Mouse (Mus musculus) kidney, adult 2 months (tissue): ENCODE measurements around the gene Bcl2a1d. TPM values are rescaled to one million over a fixed set of nuclear protein-coding genes. Genes with fewer than 3 reads are reported as not detected.
"Not testable (repeated sequence)": the region's sequence is repeated elsewhere in the genome, so short reads cannot be mapped to it uniquely, and the experiment has no call there.

Experiments used
- DNase-seq: peaks from one replicate; pipeline ENCODE4 v3.0.0; 2021
- H3K27ac ChIP-seq: fragments of 200-500 bp; 2 replicates; pipeline ENCODE4 v1.5.1; 2012; ENCODE audit warnings: low read depth, low read length, control low read depth, inconsistent platforms; ENCODE audit not compliant: insufficient read depth
- H3K27me3 ChIP-seq: fragments of 200-500 bp; replicated peaks from 2 replicates; pipeline ENCODE4 v1.6.1; 2012; ENCODE audit warnings: mild to moderate bottlenecking, moderate library complexity, low read length, inconsistent platforms; ENCODE audit not compliant: control insufficient read depth, insufficient read depth
- H3K36me3 ChIP-seq: fragments of 200-500 bp; 2 replicates; pipeline ENCODE4 v1.6.1; 2012; ENCODE audit warnings: mild to moderate bottlenecking, moderate library complexity, low read length, inconsistent platforms; ENCODE audit not compliant: control insufficient read depth, insufficient read depth
- H3K4me1 ChIP-seq: fragments of 200-500 bp; 2 replicates; pipeline ENCODE4 v1.6.1; 2011; ENCODE audit warnings: low read length; ENCODE audit not compliant: control insufficient read depth, insufficient read depth
- H3K4me3 ChIP-seq: fragments of 200-500 bp; 2 replicates; pipeline ENCODE4 v1.5.1; 2011; ENCODE audit warnings: mild to moderate bottlenecking, low read depth, low read length, control low read depth; ENCODE audit not compliant: insufficient read depth
- CTCF ChIP-seq: fragments of 200-500 bp; conservative IDR thresholded peaks from 2 replicates; pipeline ENCODE4 v1.5.1; 2011; ENCODE audit warnings: low read depth, mild to moderate bottlenecking, control low read depth, low read length, moderate library complexity, mixed read lengths; ENCODE audit not compliant: insufficient read depth, insufficient read length
- POLR2A ChIP-seq: fragments of 200-500 bp; IDR thresholded peaks from one replicate; pipeline ENCODE4 v1.6.1; 2011; ENCODE audit warnings: low read depth, low read length, control low read depth
- WGBS: fragments of 180-500 bp; shearing (Covaris S2); methylation state at CpG from one replicate; pipeline ENCODE4 v1.1.7; 2018; 5-methylcytosine and 5-hydroxymethylcytosine counted together
- polyA plus RNA-seq: library from polyadenylated mRNA; depleted of rRNA; stranded (reverse); fragments of >200 nt; gene quantifications from 2 replicates; pipeline ENCODE4 v1.2.3, GENCODE M21; 2012; rRNA removed

Gene Bcl2a1d
- polyA plus RNA-seq, 1 experiment = 2.5 TPM

- TF ChIP-seq POLR2A = no peak
- TF ChIP-seq CTCF = no peak
- H3K4me3 ChIP-seq = no peak overlapping the region
- H3K4me1 ChIP-seq = peaks cover 7% of the 10 kb centered on the region; the same call in 1 of the 2 replicates
- H3K36me3 ChIP-seq = no peaks in the 10 kb centered on the region
- no peak overlapping the region for H3K27ac ChIP-seq
- WGBS = 90% methylated on average over 6 of the region's 6 CpGs
- no peak for DNase-seq
- no peaks in the 10 kb centered on the region for H3K27me3 ChIP-seq
These were observed 22.4 kb downstream of the Bcl2a1d start for GRCm38 (mm10) chr9:88709304-88709703.

GRCm38 (mm10) chr9:88706700-88707099, 25.0 kb downstream of the Bcl2a1d start:
- no peak for DNase-seq
- Histone ChIP-seq H3K36me3 (no peaks in the 10 kb centered on the region), H3K4me3 (no peak overlapping the region), H3K27me3 (no peaks in the 10 kb centered on the region), H3K27ac (no peak overlapping the region), H3K4me1 (no peaks in the 10 kb centered on the region; the same call in 1 of the 2 replicates)
- WGBS = 63% methylated on average over 4 of the region's 4 CpGs
- TF ChIP-seq CTCF = no peak
- no peak for TF ChIP-seq POLR2A

- DNase-seq, H3K4me3 ChIP-seq, H3K27ac ChIP-seq, H3K27me3 ChIP-seq, H3K36me3 ChIP-seq, H3K4me1 ChIP-seq: not testable (repeated sequence)
- 75% methylated on average over 8 of the region's 8 CpGs for WGBS
These were observed 26.6 kb downstream of the Bcl2a1d start for GRCm38 (mm10) chr9:88705157-88705556.

DNA sequence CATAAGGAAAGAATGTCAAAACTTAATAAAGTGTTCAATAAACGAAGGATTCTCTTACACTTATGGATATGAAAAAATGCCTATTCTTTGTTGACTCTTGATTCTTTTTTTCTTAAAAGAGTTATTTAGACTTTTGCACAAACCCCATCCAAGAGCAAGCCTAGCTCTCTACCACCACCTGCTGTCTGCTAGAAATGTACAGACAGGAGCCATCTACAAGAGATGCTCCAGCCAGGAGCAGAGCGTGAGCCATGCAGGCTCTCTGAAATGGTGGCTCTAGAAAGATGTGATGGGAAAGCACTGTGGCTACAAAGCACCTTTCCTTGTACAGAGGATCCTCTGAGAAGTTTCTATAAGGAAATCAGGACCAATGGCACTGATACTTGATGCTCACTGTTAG, 33.0 kb downstream of the Bcl2a1d start:
- DNase-seq, H3K4me1 ChIP-seq, H3K36me3 ChIP-seq, H3K27ac ChIP-seq, H3K27me3 ChIP-seq, H3K4me3 ChIP-seq: not testable (repeated sequence)
- 70% methylated on average over 1 of the region's 2 CpGs for WGBS

GRCm38 (mm10) chr9:88691307-88691706, 40.4 kb downstream of the Bcl2a1d start:
- WGBS = 84% methylated on average over 2 of the region's 2 CpGs
- H3K4me1 ChIP-seq, H3K4me3 ChIP-seq, H3K36me3 ChIP-seq, H3K27ac ChIP-seq, H3K27me3 ChIP-seq, DNase-seq: not testable (repeated sequence)

DNA sequence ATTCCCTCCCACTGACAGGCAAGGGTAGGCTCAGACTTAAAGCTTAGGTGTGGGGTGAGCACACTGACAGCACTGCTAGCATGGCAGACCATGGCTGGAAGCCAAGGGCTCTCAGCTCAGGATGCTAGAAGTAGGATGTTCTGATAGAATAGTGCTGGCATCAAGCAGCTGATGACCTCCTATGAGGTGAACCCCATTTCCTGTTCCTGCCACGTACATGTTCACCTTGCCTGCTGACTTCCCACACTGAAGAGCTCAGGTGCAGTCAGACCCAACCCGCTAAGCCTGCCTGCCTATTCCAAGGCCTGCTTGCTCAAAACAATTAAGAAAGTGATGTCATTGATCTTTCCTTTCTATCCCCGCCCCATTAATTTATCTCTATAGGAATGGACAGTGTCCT, 42.3 kb downstream of the Bcl2a1d start:
- H3K27me3 ChIP-seq, DNase-seq, H3K4me1 ChIP-seq, H3K27ac ChIP-seq, H3K36me3 ChIP-seq, H3K4me3 ChIP-seq: not testable (repeated sequence)
- WGBS = 77% methylated on average over 3 of the region's 3 CpGs

GRCm38 (mm10) chr9:88686719-88687118, 45.0 kb downstream of the Bcl2a1d start:
- not testable (repeated sequence) for H3K4me1 ChIP-seq, H3K4me3 ChIP-seq, H3K27me3 ChIP-seq, H3K27ac ChIP-seq, DNase-seq, H3K36me3 ChIP-seq
- WGBS = 91% methylated on average over 1 of the region's 1 CpGs

Other genes with a start within 250 kb of the Bcl2a1d start
- 3.1 and 7.2 TPM in 2 replicates for gene Syncrip, start 249.3 kb downstream of the Bcl2a1d start, polyA plus RNA-seq
- 3.4 and 4.4 TPM in 2 replicates for gene Zfp949, start 183.9 kb downstream of the Bcl2a1d start, polyA plus RNA-seq
- not detected in 2 replicates for gene Trim43a, start 151.0 kb downstream of the Bcl2a1d start, polyA plus RNA-seq
- gene Mthfsl, start 11.6 kb downstream of the Bcl2a1d start, polyA plus RNA-seq = 38.5 and 49.3 TPM in 2 replicates
- gene Trim43c, start 107.2 kb upstream of the Bcl2a1d start, polyA plus RNA-seq = not detected in 2 replicates
- 0.94 and 1.1 TPM in 2 replicates for gene Bcl2a1a, start 225.0 kb upstream of the Bcl2a1d start, polyA plus RNA-seq